Mouse (Mus musculus) adrenal gland, adult 8-10 months (tissue): ENCODE data around the gene Gm14569. TPM values are rescaled to one million over a fixed set of nuclear protein-coding genes. Genes with fewer than 3 reads are reported as not detected.

Source experiments
- DNase-seq: peaks from one replicate; pipeline ENCODE4 v3.0.0; 2022
- total RNA-seq, 4 experiments: library from RNA; stranded (reverse); gene quantifications; 2 replicates each; pipeline ENCODE4 v1.2.4; 2022

The Gm14569 gene
- total RNA-seq = under 1 TPM in 2 of 4 experiments, not detected in 2; 0.28 to 0.61 TPM

GRCm38 (mm10) chrX:36491730-36492129 lies at the start of gene Gm14569:
TSS of gene Gm14569 (minus strand) at chrX:36491830.
- no peak for DNase-seq

DNA sequence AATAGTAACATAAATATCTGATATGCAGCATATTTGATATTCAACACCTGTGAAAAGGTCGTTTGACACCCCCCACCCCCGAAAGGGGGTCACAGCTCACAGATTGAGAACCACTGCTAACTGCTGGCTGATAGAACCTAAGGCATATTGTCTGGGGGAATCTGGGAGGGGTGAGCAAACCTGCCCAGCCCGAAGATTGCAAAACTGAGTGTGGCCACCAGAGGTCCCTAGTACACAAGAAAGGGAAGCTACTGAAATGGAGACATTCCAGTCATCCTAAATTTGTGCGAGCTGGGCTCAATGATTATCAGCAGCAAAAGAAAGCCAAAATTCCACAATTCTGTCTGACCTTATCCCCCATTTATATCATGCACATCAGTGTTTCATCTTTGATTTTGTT lies 42.9 kb upstream of the Gm14569 start:
- peak; percentile 66 for DNase-seq

- no peak for DNase-seq
Measured at GRCm38 (mm10) chrX:36533744-36534143, 42.1 kb upstream of the Gm14569 start.

GRCm38 (mm10) chrX:36530251-36530650 lies 38.6 kb upstream of the Gm14569 start:
- no peak for DNase-seq

GRCm38 (mm10) chrX:36523729-36524128 lies 32.1 kb upstream of the Gm14569 start:
- no peak for DNase-seq

- no peak for DNase-seq
Measured at GRCm38 (mm10) chrX:36513726-36514125, 22.1 kb upstream of the Gm14569 start.

DNA sequence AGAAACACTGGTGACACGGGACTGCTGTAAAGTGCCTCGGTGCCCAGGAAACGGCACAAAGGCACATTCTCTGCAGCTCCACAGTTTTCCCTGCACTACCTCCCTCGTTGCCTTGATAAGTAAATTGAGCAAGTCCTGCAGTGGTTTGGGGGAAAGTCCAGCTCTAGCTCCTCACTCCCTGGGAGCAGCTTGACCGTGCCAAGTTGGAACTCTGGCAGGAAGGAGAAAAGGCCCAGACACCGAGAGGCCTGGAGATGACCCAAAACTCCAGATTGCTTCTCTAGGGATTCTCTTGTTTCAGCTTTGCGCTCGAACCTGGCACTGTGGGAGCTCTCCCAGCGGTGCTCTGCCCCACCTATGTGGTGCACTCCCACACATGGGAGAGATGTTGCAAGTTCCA lies 21.6 kb upstream of the Gm14569 start:
- no peak for DNase-seq

DNA sequence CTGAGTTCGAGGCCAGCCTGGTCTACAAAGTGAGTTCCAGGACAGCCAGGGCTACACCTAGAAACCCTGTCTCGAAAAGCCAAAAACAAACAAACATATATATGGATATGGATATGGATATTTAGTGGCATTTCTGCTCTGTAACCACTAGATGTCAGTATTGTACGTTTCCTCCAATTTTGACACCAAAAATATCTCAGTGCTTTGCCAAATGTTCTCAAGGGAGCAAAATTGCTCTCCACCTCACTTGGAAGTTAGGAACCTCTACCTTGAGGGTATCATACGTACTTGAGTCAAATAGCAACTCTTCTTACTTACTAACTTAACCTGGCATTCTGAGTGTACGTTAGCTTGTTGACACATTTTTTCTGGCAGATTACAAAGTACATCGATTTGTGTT lies 15.2 kb upstream of the Gm14569 start:
- DNase-seq = no peak

DNA sequence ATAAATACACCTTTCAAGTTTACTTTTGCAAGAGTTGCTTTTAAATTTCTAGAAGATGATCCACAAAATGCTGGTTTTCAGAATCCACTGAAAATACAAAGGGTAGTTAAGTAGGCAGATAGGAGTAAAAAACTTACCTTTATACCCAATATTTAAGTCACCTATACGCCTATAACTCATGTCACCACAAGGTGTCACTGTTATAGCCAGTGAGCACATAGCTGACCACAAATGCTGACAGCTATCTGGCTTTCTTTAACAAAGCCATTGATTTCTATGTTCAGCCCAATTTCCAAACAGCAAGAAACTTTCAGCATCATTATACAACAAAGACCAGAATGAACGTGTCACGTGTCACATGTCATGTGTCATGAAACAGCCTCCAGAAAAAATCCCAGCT lies 2.1 kb downstream of the Gm14569 start:
- no peak for DNase-seq

DNA sequence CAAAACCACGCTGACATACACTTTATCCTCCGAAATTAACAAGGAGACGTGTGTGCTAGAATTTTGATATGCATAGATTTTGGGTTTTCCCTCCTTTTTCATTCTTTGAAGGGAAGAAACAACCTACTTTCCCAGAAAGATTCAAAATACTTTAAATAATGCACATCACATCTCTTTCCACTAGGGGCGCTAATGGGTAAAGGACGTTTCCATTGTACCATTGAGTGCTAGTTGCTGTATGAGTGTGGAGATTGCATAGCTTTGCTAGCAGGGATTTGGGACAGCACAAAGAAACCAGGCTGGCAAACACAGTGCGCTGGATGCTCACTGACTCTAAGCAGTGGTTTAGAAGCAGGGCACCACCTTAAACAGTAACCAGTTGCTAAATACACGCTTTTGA lies 3.6 kb downstream of the Gm14569 start:
- no peak for DNase-seq

DNA sequence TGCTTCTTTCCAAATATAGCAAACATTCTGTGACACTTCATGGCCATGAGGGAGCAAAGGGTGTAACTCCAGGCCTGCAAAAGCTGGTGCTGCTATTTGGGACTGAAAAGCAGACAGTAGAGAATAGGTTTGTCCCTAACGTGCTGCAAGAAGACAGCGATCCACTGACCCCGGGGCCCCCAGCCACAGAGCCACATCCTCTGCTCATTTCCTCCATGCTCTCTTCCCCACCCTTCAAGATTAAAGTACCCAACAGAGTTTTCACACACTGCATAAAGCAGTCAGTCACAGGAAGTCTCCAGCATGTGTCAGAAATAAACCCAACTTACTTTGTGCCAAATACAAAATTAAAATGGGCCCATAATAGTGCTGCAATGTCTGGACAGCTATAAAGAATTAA lies 16.8 kb downstream of the Gm14569 start:
- no peak for DNase-seq

DNA sequence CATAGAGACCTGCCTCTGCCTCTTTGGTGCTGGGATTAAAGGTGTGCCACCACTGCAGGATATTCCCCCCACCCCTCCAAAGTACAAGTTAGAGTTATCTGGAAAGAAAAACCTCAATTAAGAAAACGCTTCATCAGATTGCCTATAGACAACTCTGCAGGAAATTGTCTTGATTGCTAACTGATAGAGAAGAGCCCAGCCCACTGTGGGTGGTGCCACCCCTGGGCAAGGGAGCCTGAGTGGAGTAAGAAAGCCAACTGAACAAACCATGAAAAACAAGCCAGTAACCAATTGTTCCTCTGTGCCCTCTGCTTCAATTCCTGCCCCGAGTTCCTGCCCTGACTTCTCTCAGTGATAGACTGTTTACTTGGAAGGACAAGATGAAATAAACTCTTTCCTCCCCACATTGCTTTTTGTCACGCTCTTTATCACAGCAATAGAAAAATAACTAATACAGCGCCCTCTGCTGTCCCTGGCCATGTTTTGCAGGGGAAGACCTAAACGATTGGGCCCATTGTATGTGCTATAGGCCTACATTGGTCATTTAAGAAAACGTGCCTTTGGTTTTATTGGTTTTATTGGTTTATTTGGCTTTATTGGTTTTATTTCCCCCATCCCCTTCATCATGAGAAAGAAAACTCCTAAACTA lies 17.4 kb downstream of the Gm14569 start:
- no peak for DNase-seq

DNA sequence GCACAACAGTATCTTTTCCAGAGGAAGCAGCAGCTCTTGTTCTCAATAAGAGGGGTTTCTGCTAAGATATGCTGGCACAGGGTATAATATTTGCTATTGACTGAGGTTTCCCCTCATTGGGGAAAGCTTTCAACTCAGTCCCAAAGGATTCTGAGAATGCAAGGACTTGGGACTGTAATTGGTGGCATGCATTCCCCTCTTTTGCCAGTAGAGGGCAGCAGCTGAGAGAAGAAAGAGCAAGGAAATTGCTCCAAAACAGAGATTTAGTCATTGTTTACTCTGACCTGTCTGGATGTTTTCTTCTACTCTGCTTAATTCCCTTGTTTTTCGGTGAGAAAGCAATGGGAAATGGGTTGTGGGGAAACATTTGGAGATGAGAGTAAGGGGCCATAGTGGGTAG lies 35.6 kb downstream of the Gm14569 start:
- DNase-seq = no peak

- DNase-seq = no peak
Measured at GRCm38 (mm10) chrX:36437932-36438331, 53.7 kb downstream of the Gm14569 start.

DNA sequence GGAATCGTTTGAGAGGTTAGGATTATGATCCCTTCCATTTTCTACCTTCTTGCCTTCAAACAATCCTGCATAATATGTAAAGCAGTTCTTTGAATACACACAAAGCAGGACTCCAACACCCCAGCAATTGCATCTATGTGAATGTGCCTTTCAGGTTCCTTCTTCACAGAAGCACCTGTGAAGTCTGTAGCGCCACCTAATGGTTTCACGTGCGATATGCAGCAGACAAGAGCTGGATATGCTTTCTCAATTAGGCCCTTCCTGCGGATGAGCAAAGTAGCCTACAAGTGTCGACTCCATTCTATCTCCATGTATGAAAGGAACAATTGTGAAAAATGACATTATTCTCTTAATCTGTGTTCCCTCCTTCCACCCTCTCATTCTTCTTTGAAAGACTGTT lies 56.6 kb downstream of the Gm14569 start:
- DNase-seq = no peak

DNA sequence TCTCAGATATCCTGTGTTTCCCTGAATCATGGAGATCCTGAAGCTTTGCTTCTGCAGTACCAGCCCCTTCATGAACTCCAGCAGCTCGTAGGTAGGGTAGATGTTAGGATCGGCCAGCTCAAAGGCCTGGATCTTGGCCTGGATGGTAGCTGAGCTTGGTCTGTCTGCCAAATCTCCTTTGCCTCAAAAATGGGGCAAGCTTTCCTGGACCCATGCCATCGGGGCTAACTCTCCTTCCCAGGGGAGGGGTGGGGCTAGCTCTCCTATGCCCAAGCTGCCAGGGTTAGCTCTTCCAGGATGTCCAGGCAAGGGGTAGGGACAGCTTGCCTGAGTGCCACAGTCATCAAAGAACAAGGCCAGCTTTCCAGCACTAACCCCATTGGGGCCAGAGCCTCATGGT lies 72.5 kb downstream of the Gm14569 start:
- peak; percentile 13 for DNase-seq

- DNase-seq = no peak
Measured at GRCm38 (mm10) chrX:36402316-36402715, 89.3 kb downstream of the Gm14569 start.

GRCm38 (mm10) chrX:36400980-36401379 lies 90.7 kb downstream of the Gm14569 start, which contains the start of gene Gm6268:
TSS of gene Gm6268 (plus strand) at chrX:36401280.
- DNase-seq = no peak

DNA sequence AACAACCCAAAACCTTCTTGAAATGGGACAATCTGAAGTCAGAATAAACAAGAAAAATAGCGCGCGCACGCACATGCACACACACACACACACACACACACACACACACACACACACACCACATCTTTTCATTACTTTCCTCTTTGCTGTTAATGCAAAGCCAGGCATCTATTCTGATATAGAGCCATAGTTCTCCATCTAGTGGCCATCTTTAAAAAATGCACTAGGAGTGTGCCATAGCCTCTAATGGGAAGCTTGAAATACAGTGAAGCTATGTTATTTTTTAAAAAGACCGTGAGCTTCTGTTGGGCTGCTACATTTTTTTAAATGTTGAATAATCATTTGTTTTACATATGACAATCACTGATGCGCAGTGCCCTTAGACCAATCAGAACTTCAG lies 98.4 kb downstream of the Gm14569 start:
- no peak for DNase-seq

DNA sequence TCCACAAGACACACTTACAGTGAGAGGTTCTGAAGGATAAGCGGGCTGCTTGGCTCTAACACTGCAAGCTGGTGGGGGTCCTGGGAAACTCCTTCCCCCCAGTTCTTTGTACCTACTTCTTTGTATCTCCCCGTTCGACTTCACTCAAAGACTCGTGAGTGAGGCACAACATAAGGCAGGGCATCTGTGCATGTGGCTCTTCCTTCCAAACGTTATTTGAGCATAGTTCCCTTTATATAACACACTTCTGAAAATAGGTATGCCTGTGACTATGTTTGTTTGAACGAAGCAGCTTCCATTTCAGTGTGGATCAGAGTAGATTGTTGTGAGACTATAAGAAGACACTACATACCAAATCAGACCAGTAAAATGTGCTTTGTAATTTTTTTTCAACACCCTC lies 99.0 kb downstream of the Gm14569 start:
- no peak for DNase-seq

GRCm38 (mm10) chrX:36390503-36390902 lies 101.1 kb downstream of the Gm14569 start:
- DNase-seq = no peak

GRCm38 (mm10) chrX:36389971-36390370 lies 101.7 kb downstream of the Gm14569 start:
- no peak for DNase-seq

DNA sequence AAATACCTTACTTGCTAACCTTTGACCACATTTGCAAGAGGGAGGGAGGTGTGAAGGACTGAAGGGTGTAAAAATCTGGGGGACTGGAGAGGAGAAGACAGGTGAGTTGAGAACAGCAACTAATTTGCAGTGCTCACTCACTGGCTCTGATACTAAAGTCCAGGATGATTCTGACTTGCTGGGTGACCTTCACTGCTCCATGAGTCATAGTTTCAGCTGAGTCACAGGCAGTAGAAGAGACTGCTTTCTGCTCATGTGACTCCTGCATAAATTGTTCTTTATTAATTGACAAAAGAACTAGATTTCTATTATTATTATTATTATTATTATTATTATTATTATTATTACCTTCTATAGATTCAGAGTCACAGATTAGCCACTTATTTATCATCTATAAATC lies 106.3 kb downstream of the Gm14569 start:
- peak; percentile 27 for DNase-seq
